Mouse (Mus musculus) ES-Bruce4 (cell line): ENCODE data around the gene Rasgrp1. TPM values are rescaled to one million over a fixed set of nuclear protein-coding genes. Genes with fewer than 3 reads are reported as not detected.
A peak's percentile ranks its signal among the peaks of the same experiment; 100 is the strongest.

Experiments used
- H3K27ac ChIP-seq: 2 replicates; pipeline ENCODE4 v1.5.1; 2012; ENCODE audit warnings: low read length, inconsistent platforms; ENCODE audit not compliant: insufficient read depth
- H3K27me3 ChIP-seq: 2 replicates; pipeline ENCODE4 v1.6.1; 2012; ENCODE audit warnings: mild to moderate bottlenecking, low read length, inconsistent platforms; ENCODE audit not compliant: control insufficient read depth, poor library complexity, insufficient read depth, severe bottlenecking
- H3K36me3 ChIP-seq: 2 replicates; pipeline ENCODE4 v1.6.1; 2012; ENCODE audit warnings: inconsistent platforms, mild to moderate bottlenecking, low read length, moderate library complexity; ENCODE audit not compliant: control insufficient read depth, poor library complexity, insufficient read depth, severe bottlenecking
- H3K4me1 ChIP-seq: one replicate; pipeline ENCODE4 v1.8.1; 2011; ENCODE audit warnings: low read length; ENCODE audit not compliant: control insufficient read depth, insufficient read depth
- H3K4me3 ChIP-seq: 2 replicates; pipeline ENCODE4 v1.5.1; 2011; ENCODE audit warnings: low read depth, mild to moderate bottlenecking, low read length
- H3K9ac ChIP-seq: 2 replicates; pipeline ENCODE4 v1.6.1; 2012; ENCODE audit warnings: low read depth, mild to moderate bottlenecking, inconsistent platforms; ENCODE audit not compliant: poor library complexity, severe bottlenecking
- H3K9me3 ChIP-seq: replicated peaks from 2 replicates; pipeline ENCODE4 v1.6.1; 2012; ENCODE audit warnings: mild to moderate bottlenecking, low read length, inconsistent platforms; ENCODE audit not compliant: control insufficient read depth, poor library complexity, insufficient read depth, severe bottlenecking
- CTCF ChIP-seq: IDR thresholded peaks from one replicate; pipeline ENCODE4 v1.8.1; 2011; ENCODE audit warnings: low read depth, low read length
- EP300 ChIP-seq: IDR thresholded peaks from 2 replicates; pipeline ENCODE4 v1.6.1; 2011; ENCODE audit warnings: low read depth, low read length; ENCODE audit not compliant: insufficient read depth
- POLR2A ChIP-seq: IDR thresholded peaks from one replicate; pipeline ENCODE4 v1.8.1; 2011; ENCODE audit warnings: low read length; ENCODE audit not compliant: insufficient read depth
- polyA plus RNA-seq: library from polyadenylated mRNA; stranded (reverse); fragments of >200 nt; gene quantifications from 2 replicates; pipeline ENCODE4 v1.2.4, GENCODE M21; 2011; ENCODE audit warnings: low read depth; ENCODE audit not compliant: missing spikeins, insufficient read depth, insufficient read length

The Rasgrp1 gene
- polyA plus RNA-seq, 1 experiment: 1.4 TPM

DNA sequence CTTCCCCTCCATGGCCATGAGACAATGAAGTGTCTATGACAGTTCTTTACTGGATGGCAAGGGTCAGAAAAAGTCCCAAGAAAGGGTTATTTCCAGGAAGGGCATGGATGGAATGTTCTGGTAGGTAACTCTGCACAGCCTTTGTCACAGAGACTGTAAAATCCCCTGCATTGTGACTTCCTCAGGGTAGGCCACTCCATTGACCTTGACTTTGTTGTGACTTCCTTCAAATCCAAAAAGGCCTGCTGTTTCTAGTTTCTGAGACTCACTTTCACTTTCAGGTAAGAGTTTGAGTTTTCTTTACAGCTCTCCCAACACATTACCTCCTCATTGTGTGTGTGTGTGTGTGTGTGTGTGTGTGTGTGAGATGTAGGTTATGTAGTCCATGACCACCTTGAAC, 15.1 kb upstream of the Rasgrp1 start:
- no peaks in the 10 kb centered on the region for H3K36me3 ChIP-seq
- H3K9me3 ChIP-seq: no peaks in the 10 kb centered on the region
- no peak overlapping the region for H3K4me3 ChIP-seq
- H3K4me1 ChIP-seq: no peaks in the 10 kb centered on the region
- H3K27me3 ChIP-seq: no peaks in the 10 kb centered on the region; the same call in 1 of the 2 replicates
- TF ChIP-seq CTCF: no peak
- no peak for TF ChIP-seq POLR2A
- no peak for TF ChIP-seq EP300
- no peak overlapping the region for H3K27ac ChIP-seq
- H3K9ac ChIP-seq: no peak overlapping the region

DNA sequence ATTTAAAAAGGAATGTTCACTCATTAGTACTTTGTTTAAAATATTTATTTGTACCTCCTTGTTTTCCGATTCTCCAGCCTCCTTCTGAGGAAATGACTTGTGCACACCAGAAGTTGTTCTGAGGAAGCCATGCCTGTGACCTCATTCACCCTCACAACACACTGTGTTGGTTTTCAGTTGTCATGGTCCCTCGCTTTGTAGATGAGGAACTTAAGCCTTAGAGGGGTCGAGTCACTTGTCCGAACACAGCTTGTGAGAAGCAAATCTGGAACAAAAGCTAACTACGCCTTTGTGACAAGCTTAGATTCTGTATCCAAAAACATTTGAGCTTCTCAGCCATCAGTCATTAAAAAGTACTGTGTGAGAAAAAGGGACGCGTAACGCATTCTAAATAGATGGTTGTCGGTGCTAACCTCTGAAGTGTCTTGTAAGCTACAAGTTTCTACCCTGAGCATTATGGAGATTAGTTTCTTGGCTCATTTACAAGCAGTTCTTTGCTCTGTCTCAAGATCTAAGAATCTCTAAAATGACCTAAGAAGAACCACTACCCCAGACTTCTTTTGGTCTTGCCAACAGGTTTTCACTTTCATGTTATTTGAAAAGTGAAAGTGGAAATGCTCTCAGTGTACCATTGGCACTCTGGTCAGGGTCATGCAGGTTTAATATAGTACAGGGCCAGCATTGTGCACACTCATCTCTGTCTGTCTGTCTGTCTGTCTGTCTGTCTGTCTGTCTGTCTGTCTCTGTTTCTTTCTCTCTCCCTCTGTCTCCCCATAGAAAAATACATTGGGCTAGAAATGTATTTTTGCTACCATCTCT, 9.7 kb upstream of the Rasgrp1 start:
- no peaks in the 10 kb centered on the region for H3K27me3 ChIP-seq
- H3K36me3 ChIP-seq: no peaks in the 10 kb centered on the region
- no peak overlapping the region for H3K9ac ChIP-seq
- H3K9me3 ChIP-seq: no peaks in the 10 kb centered on the region
- H3K4me3 ChIP-seq: no peak overlapping the region
- no peak for TF ChIP-seq POLR2A
- TF ChIP-seq EP300: no peak
- TF ChIP-seq CTCF: no peak
- no peak overlapping the region for H3K27ac ChIP-seq
- H3K4me1 ChIP-seq: no peaks in the 10 kb centered on the region

DNA sequence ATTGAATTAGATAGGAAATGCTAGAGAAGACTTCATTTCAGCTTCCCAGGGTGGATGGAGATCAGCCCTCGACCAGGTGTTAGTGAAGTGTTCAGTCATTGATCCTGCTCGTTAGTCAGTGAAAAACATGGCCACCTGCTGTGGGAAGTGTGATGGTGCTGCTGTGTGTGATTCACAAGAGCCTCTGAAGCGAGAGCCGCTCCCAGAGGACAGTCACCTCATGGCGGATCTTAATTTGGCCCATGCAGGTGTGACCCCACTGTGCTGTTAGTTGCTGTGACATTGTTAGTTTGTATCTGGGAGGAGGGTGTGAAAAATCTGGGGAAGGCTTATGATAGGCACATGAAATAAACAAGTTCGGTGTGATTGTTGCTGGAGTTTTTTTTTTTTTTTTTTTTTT, 7.3 kb upstream of the Rasgrp1 start:
- no peaks in the 10 kb centered on the region for H3K9me3 ChIP-seq
- no peaks in the 10 kb centered on the region for H3K36me3 ChIP-seq
- no peak overlapping the region for H3K4me3 ChIP-seq
- H3K4me1 ChIP-seq: no peaks in the 10 kb centered on the region
- H3K27me3 ChIP-seq: no peaks in the 10 kb centered on the region
- no peak for TF ChIP-seq CTCF
- no peak for TF ChIP-seq POLR2A
- no peak overlapping the region for H3K27ac ChIP-seq
- no peak overlapping the region for H3K9ac ChIP-seq

DNA sequence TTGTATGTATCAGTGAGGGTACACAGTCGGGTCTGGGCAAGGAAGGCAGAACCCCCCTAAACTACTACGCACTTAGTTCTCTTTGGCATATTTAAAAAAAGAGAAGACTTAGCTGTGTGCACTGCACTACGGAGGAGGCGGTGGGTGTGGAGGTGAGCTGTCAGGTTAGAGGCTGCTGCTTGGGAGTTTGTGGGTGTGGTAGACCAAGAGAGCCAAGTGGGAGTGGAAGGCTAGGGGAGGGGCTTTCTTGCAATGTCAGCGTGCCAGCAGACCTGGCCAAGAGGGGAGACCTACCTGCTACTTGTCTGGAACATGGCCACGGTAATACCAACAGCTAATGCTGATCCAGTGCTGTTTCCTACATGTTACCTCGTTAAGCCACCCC, 431 bp upstream of the Rasgrp1 start:
- H3K9me3 ChIP-seq: no peaks in the 10 kb centered on the region
- H3K4me3 ChIP-seq: peak overlapping the region; percentile 86
- no peaks in the 10 kb centered on the region for H3K4me1 ChIP-seq
- H3K36me3 ChIP-seq: no peaks in the 10 kb centered on the region
- TF ChIP-seq CTCF (no peak), POLR2A (no peak), EP300 (no peak)
- no peaks in the 10 kb centered on the region for H3K27me3 ChIP-seq
- H3K27ac ChIP-seq: no peak overlapping the region
- no peak overlapping the region for H3K9ac ChIP-seq

DNA sequence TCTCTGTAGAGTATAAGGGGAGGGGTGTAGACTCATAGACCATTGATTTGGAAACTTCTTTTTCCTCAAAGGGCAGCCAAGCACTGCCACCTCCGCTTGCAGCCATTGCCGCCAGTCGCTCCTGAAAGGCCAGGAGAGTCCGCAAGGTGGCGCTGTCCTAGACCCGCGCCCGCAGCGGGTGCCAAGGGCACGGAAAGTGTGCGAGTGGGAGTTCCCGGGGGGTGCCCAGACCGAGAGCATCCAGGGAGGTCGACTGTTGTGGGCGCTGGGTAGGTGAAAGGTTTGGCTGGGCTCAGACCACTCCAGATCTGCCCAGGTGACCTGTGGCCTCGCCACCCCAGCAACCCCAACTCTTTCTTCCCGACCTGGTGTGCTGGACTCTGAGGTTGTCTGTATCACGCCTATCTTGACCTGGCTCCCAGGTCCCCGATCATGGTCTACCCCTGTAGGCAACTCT, 683 bp downstream of the Rasgrp1 start:
- Histone ChIP-seq H3K9ac (peak overlapping the region; percentile 58), H3K9me3 (no peaks in the 10 kb centered on the region), H3K4me3 (peak overlapping the region; percentile 86), H3K27ac (no peak overlapping the region), H3K36me3 (no peaks in the 10 kb centered on the region), H3K4me1 (no peaks in the 10 kb centered on the region), H3K27me3 (no peaks in the 10 kb centered on the region)
- peak; percentile 76 for TF ChIP-seq CTCF
- TF ChIP-seq POLR2A: no peak
- TF ChIP-seq EP300: no peak

DNA sequence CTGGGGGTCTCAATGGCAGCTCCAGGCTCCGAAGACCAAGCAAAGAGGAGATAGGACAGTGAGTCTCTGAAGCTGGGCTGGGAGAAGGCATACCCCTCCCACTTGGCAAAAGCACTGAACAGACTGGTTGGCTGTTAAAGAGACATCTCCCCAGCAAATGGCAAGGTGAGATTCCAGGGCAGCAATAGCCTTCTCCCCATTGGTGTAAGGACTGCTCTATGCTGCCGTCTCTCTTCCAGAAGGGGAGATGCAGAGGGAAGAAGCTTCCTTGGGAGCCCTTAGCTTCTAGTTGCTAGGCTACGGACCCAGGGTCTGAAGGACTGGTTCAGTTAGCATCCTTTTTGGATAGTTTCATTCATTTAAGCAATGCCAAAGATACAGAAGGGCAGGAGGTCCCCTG, 4.3 kb downstream of the Rasgrp1 start:
- TF ChIP-seq CTCF (peak; percentile 49), EP300 (no peak)
- Histone ChIP-seq H3K9me3 (no peaks in the 10 kb centered on the region), H3K9ac (no peak overlapping the region), H3K36me3 (no peaks in the 10 kb centered on the region), H3K4me1 (peaks cover 2% of the 10 kb centered on the region), H3K27me3 (no peaks in the 10 kb centered on the region), H3K27ac (no peak overlapping the region), H3K4me3 (no peak overlapping the region)
